Mouse (Mus musculus): ENCODE data around the gene Erbb4. TPM values are rescaled to one million over a fixed set of nuclear protein-coding genes. Genes with fewer than 3 reads are reported as not detected.

Erbb4 gene
- total RNA-seq, 2 experiments from 2014 or later, result not detected

GRCm38 (mm10) chr1:68142562-68143350 lies 965.1 kb downstream of the Erbb4 start:
- no peak for ATAC-seq (replicated peaks; ENCODE audit: low FRiP score, low TSS enrichment, poor library complexity, severe bottlenecking)

GRCm38 (mm10) chr1:68134943-68135342 lies 972.9 kb downstream of the Erbb4 start:
- ATAC-seq (replicated peaks; ENCODE audit: low FRiP score, low TSS enrichment, poor library complexity, severe bottlenecking), result no peak

DNA sequence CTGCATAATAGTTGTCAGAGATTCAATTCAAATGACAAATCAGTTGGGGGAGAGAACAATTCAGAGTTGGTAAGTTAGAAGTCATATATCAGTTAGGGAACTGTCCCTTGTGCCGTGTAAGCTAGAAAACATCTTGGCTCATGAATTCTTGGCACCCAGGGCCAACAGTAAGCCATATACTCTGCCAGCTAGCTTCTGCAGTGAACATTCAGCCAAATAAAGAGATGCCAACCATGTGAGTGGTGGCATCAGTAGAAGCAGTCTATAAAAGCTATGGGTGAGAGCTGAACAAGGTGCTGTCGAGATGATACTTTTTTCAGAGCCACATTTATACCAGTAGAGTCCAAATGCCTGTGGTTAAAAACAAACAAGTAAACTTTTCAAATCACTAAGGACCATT lies 973.4 kb downstream of the Erbb4 start:
- ATAC-seq (replicated peaks; ENCODE audit: low FRiP score, low TSS enrichment, poor library complexity, severe bottlenecking), result no peak

GRCm38 (mm10) chr1:68123541-68123940 lies 984.3 kb downstream of the Erbb4 start:
- no peak for ATAC-seq (replicated peaks; ENCODE audit: low FRiP score, low TSS enrichment, poor library complexity, severe bottlenecking)

GRCm38 (mm10) chr1:68120364-68120763 lies 987.5 kb downstream of the Erbb4 start:
- ATAC-seq (replicated peaks; ENCODE audit: low FRiP score, low TSS enrichment, poor library complexity, severe bottlenecking), result no peak

DNA sequence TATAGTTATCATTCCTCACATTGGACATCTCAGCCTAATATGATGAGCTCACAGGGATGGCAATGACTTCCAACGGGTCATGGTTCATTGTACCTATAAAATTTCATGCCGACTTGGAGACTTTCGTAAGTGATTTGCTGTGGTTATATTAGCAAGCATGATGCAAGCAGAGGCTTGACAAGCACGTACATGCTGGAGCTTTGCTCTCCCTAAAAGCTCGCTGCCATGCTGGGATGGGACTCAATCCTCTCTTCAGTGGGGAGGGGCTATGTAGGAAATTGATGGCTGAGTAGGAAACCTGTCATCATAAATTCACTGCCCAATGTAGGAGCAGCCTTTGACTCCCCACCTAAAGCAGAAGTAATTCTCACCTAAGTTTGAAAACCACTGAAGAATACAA lies 992.1 kb downstream of the Erbb4 start:
- ATAC-seq (replicated peaks; ENCODE audit: low FRiP score, low TSS enrichment, poor library complexity, severe bottlenecking), result no peak

DNA sequence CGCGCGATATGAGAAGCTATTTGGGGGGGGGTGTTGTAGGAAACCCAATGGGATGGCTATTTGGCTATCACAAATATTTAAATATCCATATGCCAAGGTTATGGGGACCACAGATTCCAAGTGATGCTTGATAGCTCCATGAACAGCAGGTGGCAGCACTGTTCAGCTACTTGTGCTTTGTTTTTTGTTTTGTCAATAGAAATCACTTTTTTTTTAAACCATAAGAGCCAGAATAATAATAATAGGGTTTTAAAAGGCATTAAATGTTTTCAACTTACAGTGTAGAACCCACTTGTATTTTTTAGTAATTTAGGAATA lies 1001.4 kb downstream of the Erbb4 start:
- no peak for ATAC-seq (replicated peaks; ENCODE audit: low FRiP score, low TSS enrichment, poor library complexity, severe bottlenecking)

DNA sequence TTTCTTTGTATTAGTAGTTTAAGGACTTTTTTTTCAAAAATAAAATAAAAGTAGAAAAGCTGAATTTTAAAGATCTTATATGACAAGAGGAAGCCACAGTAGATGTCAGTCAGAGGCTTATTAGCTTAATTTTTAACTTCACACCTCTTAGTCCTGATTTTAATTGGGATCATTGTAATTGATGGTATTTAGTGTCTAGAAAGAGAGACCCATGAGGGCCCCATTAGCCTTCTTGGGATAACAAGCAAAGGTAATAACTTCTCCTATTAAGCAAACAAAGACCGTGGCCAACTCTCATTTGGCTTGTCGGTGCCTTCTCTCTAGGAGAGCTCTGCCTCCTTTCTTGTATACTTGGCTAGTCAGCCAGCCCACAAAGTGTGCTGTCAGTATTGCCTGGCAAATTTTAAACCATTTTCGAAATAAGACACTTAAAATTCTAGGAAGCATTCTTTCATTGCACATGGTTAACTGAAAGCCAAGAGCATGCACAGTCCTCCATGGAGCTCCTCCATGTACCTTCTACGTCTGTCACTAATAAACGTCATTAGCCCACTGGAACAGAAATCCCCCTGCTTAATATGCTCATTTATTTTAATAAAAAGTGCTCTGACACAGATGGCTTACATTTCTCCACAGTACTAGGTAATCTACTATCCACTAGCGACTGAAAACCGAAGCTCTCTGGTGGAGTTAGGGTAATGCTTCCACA lies 1001.9 kb downstream of the Erbb4 start:
- ATAC-seq (replicated peaks; ENCODE audit: low FRiP score, low TSS enrichment, poor library complexity, severe bottlenecking), result no peak

DNA sequence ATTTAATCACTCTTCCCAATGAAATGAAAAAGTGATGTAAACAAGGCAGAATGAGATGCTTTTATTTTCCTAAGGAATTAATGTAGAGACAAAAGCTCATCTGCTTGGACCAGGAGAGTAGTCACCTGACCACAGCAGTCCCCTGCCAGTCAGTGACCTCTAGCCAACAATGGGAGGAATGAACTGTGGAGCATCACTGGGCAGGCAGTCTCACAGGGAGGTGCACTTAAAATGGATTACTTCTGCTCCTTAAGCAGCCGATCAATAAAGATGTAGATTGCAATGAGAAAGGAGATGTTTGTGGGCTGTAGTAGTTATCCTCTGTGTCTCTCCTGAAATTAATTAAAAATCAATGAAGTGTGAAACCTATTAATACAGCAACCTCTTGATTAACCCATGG lies 1018.2 kb downstream of the Erbb4 start:
- no peak for ATAC-seq (replicated peaks; ENCODE audit: low FRiP score, low TSS enrichment, poor library complexity, severe bottlenecking)

- no peak for ATAC-seq (replicated peaks; ENCODE audit: low FRiP score, low TSS enrichment, poor library complexity, severe bottlenecking)
These were observed 1051.4 kb downstream of the Erbb4 start for GRCm38 (mm10) chr1:68056494-68056893.

- no peak for ATAC-seq (replicated peaks; ENCODE audit: low FRiP score, low TSS enrichment, poor library complexity, severe bottlenecking)
These were observed 1053.1 kb downstream of the Erbb4 start for GRCm38 (mm10) chr1:68054715-68055114.

DNA sequence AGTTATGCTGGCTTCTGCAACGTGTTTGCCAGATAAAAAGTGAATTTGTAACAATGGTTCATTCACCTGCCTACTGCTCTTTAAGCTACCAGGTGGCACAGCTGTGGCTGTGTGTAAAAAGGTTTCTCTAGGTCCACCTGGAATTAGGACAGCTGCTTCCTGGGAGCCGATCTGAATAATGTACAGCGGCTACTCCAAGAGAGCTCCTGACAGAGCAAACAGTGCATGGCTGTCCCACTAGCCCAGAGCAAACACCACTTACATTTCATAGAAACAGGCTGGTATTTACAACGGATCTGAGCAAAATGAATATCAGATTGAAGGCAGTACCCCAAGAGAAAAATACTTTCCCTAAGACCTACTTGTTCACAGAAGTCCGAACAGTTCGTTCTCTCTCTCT lies 1058.0 kb downstream of the Erbb4 start:
- no peak for ATAC-seq (replicated peaks; ENCODE audit: low FRiP score, low TSS enrichment, poor library complexity, severe bottlenecking)

DNA sequence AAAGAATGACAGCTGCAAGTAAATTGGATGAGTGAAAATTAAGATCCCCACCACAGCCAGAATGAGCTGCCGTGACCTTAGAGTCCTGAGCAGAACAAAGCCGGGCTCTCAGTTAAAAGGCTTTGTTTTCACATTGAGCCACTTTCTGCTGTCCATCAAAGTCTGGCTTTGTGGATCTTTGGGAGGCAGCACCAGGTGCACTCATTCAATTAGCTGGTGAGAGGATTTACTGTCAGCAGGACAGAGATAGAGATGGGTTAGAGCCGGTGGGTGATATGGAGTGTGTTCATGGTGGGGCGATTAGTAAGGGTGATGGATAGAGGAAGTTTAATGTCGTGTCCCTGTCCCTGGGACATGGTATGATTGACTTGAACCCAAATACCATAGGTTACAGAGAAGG lies 1060.7 kb downstream of the Erbb4 start:
- no peak for ATAC-seq (replicated peaks; ENCODE audit: low FRiP score, low TSS enrichment, poor library complexity, severe bottlenecking)

- ATAC-seq (replicated peaks; ENCODE audit: low FRiP score, low TSS enrichment, poor library complexity, severe bottlenecking), result no peak
These were observed 1061.3 kb downstream of the Erbb4 start for GRCm38 (mm10) chr1:68046551-68046970.

- ATAC-seq (replicated peaks; ENCODE audit: low FRiP score, low TSS enrichment, poor library complexity, severe bottlenecking), result no peak
These were observed 1083.5 kb downstream of the Erbb4 start for GRCm38 (mm10) chr1:68024086-68024940.

DNA sequence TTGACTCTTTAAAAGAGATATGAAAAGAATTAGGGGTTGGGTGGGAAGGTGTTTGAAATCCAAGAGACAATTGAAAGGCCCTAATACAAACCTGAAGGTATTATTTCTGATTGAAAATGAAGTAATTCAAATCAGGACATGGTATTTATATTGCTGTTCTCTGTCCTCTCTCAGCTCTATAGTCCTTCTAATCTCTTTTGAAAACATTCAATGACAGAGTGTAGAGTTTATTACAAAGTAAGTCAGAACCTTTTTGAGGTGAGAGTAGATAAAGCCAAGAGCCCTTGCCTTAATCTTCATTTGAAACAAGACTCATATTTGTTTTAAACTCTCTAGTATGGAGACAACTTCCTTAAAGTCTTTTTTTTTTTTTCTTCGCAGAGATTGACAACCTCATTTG lies 1087.8 kb downstream of the Erbb4 start:
- no peak for ATAC-seq (replicated peaks; ENCODE audit: low FRiP score, low TSS enrichment, poor library complexity, severe bottlenecking)

DNA sequence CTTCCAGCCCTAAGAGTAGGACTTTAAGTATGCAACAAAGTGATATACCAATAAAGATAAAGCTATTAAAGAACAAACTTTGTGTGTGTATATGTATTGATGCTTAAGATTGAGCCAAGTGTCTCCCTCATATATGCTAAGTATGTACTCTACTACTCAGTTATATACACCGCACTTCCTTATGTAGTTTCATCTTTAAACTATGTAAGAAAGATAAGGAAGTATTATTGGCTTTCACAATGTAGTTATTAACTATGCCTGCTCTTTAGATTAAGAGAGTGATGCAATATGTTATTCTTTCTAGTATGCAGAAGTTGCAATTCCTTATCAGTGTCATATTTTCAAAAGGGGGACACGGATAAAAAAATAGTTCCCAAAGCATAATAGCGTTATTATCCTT lies 1088.2 kb downstream of the Erbb4 start:
- ATAC-seq (replicated peaks; ENCODE audit: low FRiP score, low TSS enrichment, poor library complexity, severe bottlenecking), result no peak
